Mouse (Mus musculus): ENCODE data around the gene Rnasel.
"Not testable (repeated sequence)": the region's sequence is repeated elsewhere in the genome, so short reads cannot be mapped to it uniquely, and the experiment has no call there.

Rnasel gene

GRCm38 (mm10) chr1:153737101-153738085 is 11.8 kb upstream of the Rnasel start:
- no peak for DNase-seq (ENCODE audit: low read depth)

GRCm38 (mm10) chr1:153739437-153740015 is 9.7 kb upstream of the Rnasel start:
- DNase-seq (ENCODE audit: low read depth), result no peak

GRCm38 (mm10) chr1:153740145-153740544 is 9.1 kb upstream of the Rnasel start, which contains the start of gene Rgs16:
Gene Rgs16 (plus strand): TSS chr1:153740349.
- DNase-seq (ENCODE audit: low read depth), result no peak

GRCm38 (mm10) chr1:153740775-153741400 is 8.3 kb upstream of the Rnasel start:
- DNase-seq (ENCODE audit: low read depth), result no peak

- DNase-seq (ENCODE audit: low read depth), result no peak
These were observed 7.5 kb upstream of the Rnasel start for GRCm38 (mm10) chr1:153741551-153742316.

GRCm38 (mm10) chr1:153742374-153743155 is 6.7 kb upstream of the Rnasel start:
- DNase-seq (ENCODE audit: low read depth), result no peak

GRCm38 (mm10) chr1:153746119-153746670 is 3.0 kb upstream of the Rnasel start:
- DNase-seq (ENCODE audit: low read depth), result no peak

- DNase-seq (ENCODE audit: low read depth), result no peak
These were observed 2.5 kb upstream of the Rnasel start for GRCm38 (mm10) chr1:153746728-153747127.

- DNase-seq (ENCODE audit: low read depth), result no peak
These were observed 1.2 kb upstream of the Rnasel start for GRCm38 (mm10) chr1:153747861-153748530.

- no peak for DNase-seq (ENCODE audit: low read depth)
These were observed 677 bp upstream of the Rnasel start for GRCm38 (mm10) chr1:153748549-153748948.

GRCm38 (mm10) chr1:153750054-153750453 is 828 bp downstream of the Rnasel start:
- no peak for DNase-seq (ENCODE audit: low read depth)

- no peak for DNase-seq (ENCODE audit: low read depth)
These were observed 2.6 kb downstream of the Rnasel start for GRCm38 (mm10) chr1:153751763-153752301.

- no peak for DNase-seq (ENCODE audit: low read depth)
These were observed 3.3 kb downstream of the Rnasel start for GRCm38 (mm10) chr1:153752521-153752920.

GRCm38 (mm10) chr1:153753725-153754464 is 4.7 kb downstream of the Rnasel start:
- DNase-seq (ENCODE audit: low read depth), result no peak

GRCm38 (mm10) chr1:153764136-153764535 is 14.9 kb downstream of the Rnasel start:
- no peak for DNase-seq (ENCODE audit: low read depth)

- no peak for DNase-seq (ENCODE audit: low read depth)
These were observed 17.1 kb downstream of the Rnasel start for GRCm38 (mm10) chr1:153766298-153766697.

GRCm38 (mm10) chr1:153767281-153767680 is 18.1 kb downstream of the Rnasel start:
- no peak for DNase-seq (ENCODE audit: low read depth)

GRCm38 (mm10) chr1:153768465-153768864 is 19.2 kb downstream of the Rnasel start:
- DNase-seq (ENCODE audit: low read depth), result no peak

GRCm38 (mm10) chr1:153769571-153769970 is 20.3 kb downstream of the Rnasel start:
- DNase-seq (ENCODE audit: low read depth), result not testable (repeated sequence)

Measured in fibroblast of lung, adult 2 months (primary cell).